Comparison of ENCODE assay signal across 11 mouse cellular contexts in genomic region chr12:83043980-83044620, GRCm38 (mm10).
DNase-seq lines count a peak whose midpoint lies in the region; ATAC-seq lines count a peak whose summit lies in the region.
"Had no signal": no experiment of that assay in that cellular context is flagged by ENCODE, and none has a peak within 500 bp of the region (broad histone marks: within the 10 kb centered on the region; RNA-seq: fewer than 3 reads in every experiment).

No protein-coding gene starts in this region.

- no peak for DNase-seq in heart, postnatal 36 days
- DNase-seq in forebrain, embryonic 11.5 days (ENCODE audit: low spot score): peak; percentile 60
- no peak for DNase-seq in frontal cortex, postnatal 10 days (ENCODE audit: low spot score in 2 of 2)
- DNase-seq in spleen, postnatal 10 days (ENCODE audit: low spot score in 2 of 2): no peak
- DNase-seq: liver, embryonic 13.5 days; lung, postnatal 4 days; thymus, postnatal 14 days had no signal

- 0 out of 2 replicates have a peak overlapping the region, but pooled peaks have one; percentile 7 for H3K27ac ChIP-seq in heart, embryonic 15.5 days
- peak overlapping the region; percentile 59; the same call in 1 of the 2 replicates for H3K27ac ChIP-seq in forebrain, embryonic 11.5 days (ENCODE audit: low read depth, low read length)
- H3K27ac ChIP-seq in hindbrain, embryonic 12.5 days: peak overlapping the region; percentile 82
- H3K27ac ChIP-seq in midbrain, embryonic 16.5 days (ENCODE audit: low read length): peak overlapping the region; percentile 80
- H3K27ac ChIP-seq: liver, embryonic 13.5 days had no signal

- no peak overlapping the region for H3K9ac ChIP-seq in heart, embryonic 15.5 days
- H3K9ac ChIP-seq in forebrain, embryonic 11.5 days (ENCODE audit: low read length): peak overlapping the region; percentile 24; the same call in 1 of the 2 replicates
- H3K9ac ChIP-seq in hindbrain, embryonic 12.5 days: no peak overlapping the region
- peak overlapping the region; percentile 1; the same call in 1 of the 2 replicates for H3K9ac ChIP-seq in midbrain, embryonic 16.5 days (ENCODE audit: low read depth, low read length)
- H3K9ac ChIP-seq: liver, embryonic 13.5 days had no signal

- no peaks in the 10 kb centered on the region for H3K36me3 ChIP-seq in heart, embryonic 15.5 days
- no peaks in the 10 kb centered on the region for H3K36me3 ChIP-seq in forebrain, embryonic 11.5 days (ENCODE audit: control insufficient read depth, insufficient read depth, low read length)
- H3K36me3 ChIP-seq in hindbrain, embryonic 12.5 days: no peaks in the 10 kb centered on the region
- no peaks in the 10 kb centered on the region for H3K36me3 ChIP-seq in midbrain, embryonic 16.5 days (ENCODE audit: control insufficient read depth, insufficient read depth, low read length)
- H3K36me3 ChIP-seq: liver, embryonic 13.5 days had no signal

- WGBS in heart, embryonic 15.5 days: 50% methylated on average over 6 of the region's 6 CpGs
- 38% methylated on average over 6 of the region's 6 CpGs for WGBS in forebrain, embryonic 11.5 days
- WGBS in hindbrain, embryonic 12.5 days: 49% methylated on average over 6 of the region's 6 CpGs
- 24% methylated on average over 6 of the region's 6 CpGs for WGBS in midbrain, embryonic 16.5 days

- peaks cover 21% of the 10 kb centered on the region for H3K4me1 ChIP-seq in heart, embryonic 15.5 days (replicated peaks)
- H3K4me1 ChIP-seq in forebrain, embryonic 11.5 days (replicated peaks; ENCODE audit: control insufficient read depth, insufficient read depth, low read length): peaks cover 12% of the 10 kb centered on the region
- H3K4me1 ChIP-seq in hindbrain, embryonic 12.5 days: peaks cover 33% of the 10 kb centered on the region
- H3K4me1 ChIP-seq in midbrain, embryonic 16.5 days (ENCODE audit: control insufficient read depth, insufficient read depth, low read length): peaks cover 24% of the 10 kb centered on the region

- intact Hi-C loops in heart, postnatal 36 days (cut with DNase I): no loop called here

- H3K27me3 ChIP-seq in heart, embryonic 15.5 days: no peaks in the 10 kb centered on the region
- H3K27me3 ChIP-seq in forebrain, embryonic 11.5 days (ENCODE audit: control insufficient read depth, insufficient read depth, low read length): no peaks in the 10 kb centered on the region
- H3K27me3 ChIP-seq in hindbrain, embryonic 12.5 days: no peaks in the 10 kb centered on the region
- no peaks in the 10 kb centered on the region for H3K27me3 ChIP-seq in midbrain, embryonic 16.5 days (ENCODE audit: control insufficient read depth, insufficient read depth, low read depth, low read length)
- H3K27me3 ChIP-seq: liver, embryonic 13.5 days had no signal

- no peak overlapping the region for H3K4me2 ChIP-seq in heart, embryonic 15.5 days
- H3K4me2 ChIP-seq in forebrain, embryonic 11.5 days (ENCODE audit: low read depth, low read length, severe bottlenecking): peak overlapping the region; percentile 6; the same call in 1 of the 2 replicates
- H3K4me2 ChIP-seq in hindbrain, embryonic 12.5 days (replicated peaks): 0 out of 2 replicates have a peak overlapping the region, but pooled peaks have one; percentile 9
- H3K4me2 ChIP-seq in midbrain, embryonic 16.5 days (ENCODE audit: low read length): peak overlapping the region; percentile 41
- H3K4me2 ChIP-seq: liver, embryonic 13.5 days had no signal

- H3K9me3 ChIP-seq in heart, embryonic 15.5 days (replicated peaks): no peaks in the 10 kb centered on the region
- H3K9me3 ChIP-seq in forebrain, embryonic 11.5 days (ENCODE audit: control insufficient read depth, low read length): no peaks in the 10 kb centered on the region
- H3K9me3 ChIP-seq in hindbrain, embryonic 12.5 days (replicated peaks): no peaks in the 10 kb centered on the region
- H3K9me3 ChIP-seq in midbrain, embryonic 16.5 days (replicated peaks; ENCODE audit: control insufficient read depth, low read length, poor library complexity, severe bottlenecking): no peaks in the 10 kb centered on the region
- H3K9me3 ChIP-seq: liver, embryonic 13.5 days had no signal

- no peak for ATAC-seq in heart, embryonic 15.5 days (replicated peaks; ENCODE audit: insufficient number of reproducible peaks, insufficient read depth, low FRiP score, low read depth)
- ATAC-seq in forebrain, embryonic 11.5 days (replicated peaks; ENCODE audit: low FRiP score): peak; percentile 49
- peak; percentile 80 for ATAC-seq in hindbrain, embryonic 12.5 days (ENCODE audit: low FRiP score)
- peak; percentile 63 for ATAC-seq in midbrain, embryonic 16.5 days
- ATAC-seq in erythroid progenitor cell, adult 5-6 weeks (replicated peaks; ENCODE audit: low FRiP score, poor library complexity, severe bottlenecking): no peak

- no peak overlapping the region for H3K4me3 ChIP-seq in heart, embryonic 15.5 days
- H3K4me3 ChIP-seq in forebrain, embryonic 11.5 days (ENCODE audit: low read depth, low read length): no peak overlapping the region
- no peak overlapping the region for H3K4me3 ChIP-seq in hindbrain, embryonic 12.5 days
- H3K4me3 ChIP-seq in midbrain, embryonic 16.5 days (ENCODE audit: low read depth, low read length): no peak overlapping the region
- H3K4me3 ChIP-seq: liver, embryonic 13.5 days had no signal

Comparison
In these comparisons a context has a peak if more than half of its experiments do, and no peak if none do; other contexts are left out.
1. ATAC-seq: peak in forebrain, embryonic 11.5 days (single experiment), hindbrain, embryonic 12.5 days (single experiment) and midbrain, embryonic 16.5 days (single experiment); none in heart, embryonic 15.5 days (single experiment) and erythroid progenitor cell, adult 5-6 weeks (single experiment).
2. H3K27ac ChIP-seq: peak in every context shown above with its lines; median percentile 82 in hindbrain, embryonic 12.5 days; 80 in midbrain, embryonic 16.5 days; 59 in forebrain, embryonic 11.5 days; 7 in heart, embryonic 15.5 days.
3. H3K9ac ChIP-seq: peak in forebrain, embryonic 11.5 days (single experiment) and midbrain, embryonic 16.5 days (single experiment); none in heart, embryonic 15.5 days (single experiment) and hindbrain, embryonic 12.5 days (single experiment).